Mouse (Mus musculus): ENCODE results near the gene Camkmt.

The Camkmt gene

DNA sequence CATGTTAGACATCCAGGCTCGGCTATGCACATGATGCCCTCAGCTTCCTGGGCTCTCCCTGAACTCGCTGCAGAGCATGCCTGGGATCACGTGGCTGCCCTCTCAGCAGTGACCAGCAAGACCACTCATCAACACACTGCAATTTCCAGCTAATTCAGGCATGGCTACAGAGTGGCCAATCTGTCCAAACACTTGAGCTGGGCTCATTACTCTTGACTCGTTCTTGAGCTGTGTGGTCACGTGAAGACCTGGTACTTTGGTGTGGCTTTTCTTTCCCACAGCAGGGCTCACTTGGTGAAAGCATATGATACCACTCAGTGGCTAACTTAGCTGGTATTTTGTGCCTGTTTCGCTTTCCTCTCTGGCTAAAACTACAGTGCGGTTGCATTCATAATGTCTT lies 282.2 kb downstream of the Camkmt start:
- DNase-seq (ENCODE audit: low spot score in 2 of 2), result no peak

DNA sequence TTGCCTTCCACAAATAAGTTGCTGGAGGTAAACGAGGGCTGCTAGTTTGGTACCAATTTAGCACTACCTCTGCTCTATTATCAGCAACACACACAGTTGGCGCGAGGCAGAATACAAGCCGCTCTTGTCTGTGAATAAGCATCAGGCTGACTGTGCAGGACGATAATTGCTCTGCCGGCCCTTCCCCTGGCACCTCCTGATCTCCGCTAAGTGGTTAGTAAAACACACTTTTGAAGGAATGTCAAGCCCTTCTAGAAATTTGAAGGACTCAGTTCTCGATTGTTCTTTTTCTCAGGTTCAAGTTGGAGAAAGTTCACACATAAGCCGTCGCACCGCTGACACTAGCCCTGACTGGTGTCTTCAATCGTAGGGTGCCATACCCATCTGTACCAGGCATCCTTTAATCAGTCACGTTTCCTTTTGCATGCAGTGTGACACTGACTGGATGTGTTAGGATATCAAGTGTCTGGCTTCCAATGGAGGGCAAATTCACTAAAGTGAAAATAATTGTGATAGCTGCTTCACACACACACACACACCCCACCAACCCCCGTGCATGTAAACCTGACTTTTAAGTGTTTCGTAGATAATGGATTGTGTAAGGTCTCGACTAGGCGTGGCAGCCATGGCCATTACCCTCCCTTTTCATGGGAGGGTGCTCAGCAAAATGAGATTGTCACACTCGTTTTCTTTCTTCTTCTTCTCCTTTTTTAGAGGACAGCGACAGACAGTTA lies 283.9 kb downstream of the Camkmt start:
- DNase-seq (ENCODE audit: low spot score in 2 of 2), result no peak

DNA sequence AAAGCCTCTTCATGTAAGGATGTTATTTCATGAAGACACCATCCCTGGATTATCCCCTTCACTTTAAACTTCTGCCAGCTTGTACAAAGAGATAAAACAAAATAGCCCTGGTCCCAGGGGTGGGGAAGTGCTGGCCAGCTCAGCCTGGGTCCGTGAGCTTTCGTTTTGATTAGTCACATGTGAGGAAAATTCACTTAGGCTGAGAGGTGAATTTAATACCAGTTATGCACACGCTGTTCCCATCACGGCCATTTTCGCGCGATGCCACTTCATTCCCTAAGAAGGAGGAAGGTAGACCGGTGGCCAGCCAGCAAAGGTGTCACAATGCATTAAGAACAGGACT lies 284.5 kb downstream of the Camkmt start:
- DNase-seq (ENCODE audit: low spot score in 2 of 2), result no peak

DNA sequence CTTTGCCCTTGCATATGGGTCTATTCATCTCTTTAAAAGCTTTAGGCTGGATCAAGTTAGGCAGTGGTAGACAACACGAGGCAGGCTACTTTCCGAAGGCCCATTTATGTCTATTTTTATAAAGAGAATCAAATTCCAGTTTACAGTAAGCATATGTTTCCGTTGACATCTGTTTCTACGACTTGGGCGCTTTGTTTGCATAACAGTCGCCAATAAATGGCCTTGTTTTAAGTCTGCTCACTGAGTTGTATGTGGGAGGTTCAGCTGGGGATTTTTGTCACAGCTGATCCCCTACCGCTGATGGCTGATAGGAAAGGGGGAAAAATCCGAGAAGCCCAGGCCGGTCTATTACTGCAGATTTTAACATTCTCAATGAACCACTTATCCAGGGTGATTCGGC lies 285.2 kb downstream of the Camkmt start:
- no peak for DNase-seq (ENCODE audit: low spot score in 2 of 2)

GRCm38 (mm10) chr17:85377496-85377895 lies 287.1 kb downstream of the Camkmt start:
- DNase-seq (ENCODE audit: low spot score in 2 of 2), result no peak

DNA sequence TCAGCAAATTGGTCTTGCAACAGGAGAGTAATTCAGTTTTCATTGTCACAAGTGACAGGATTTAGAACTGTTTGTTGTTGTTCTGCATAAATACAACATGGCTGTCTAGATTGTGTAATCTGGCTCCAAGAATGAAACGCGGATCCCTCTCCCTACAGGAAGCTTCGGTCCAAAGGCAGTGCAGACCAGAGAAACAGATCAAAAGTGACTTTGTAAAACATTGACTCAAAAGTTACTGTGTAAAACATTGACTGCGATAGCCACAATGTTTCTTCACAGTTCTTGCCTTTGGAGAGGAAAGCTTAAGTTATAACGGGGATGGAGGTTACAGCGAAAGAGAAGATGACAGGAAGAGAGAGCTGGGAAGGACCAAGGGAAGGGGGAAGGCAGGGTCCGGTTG lies 288.7 kb downstream of the Camkmt start:
- DNase-seq (ENCODE audit: low spot score in 2 of 2), result no peak

GRCm38 (mm10) chr17:85381578-85382223 lies 291.3 kb downstream of the Camkmt start:
- no peak for DNase-seq (ENCODE audit: low spot score in 2 of 2)

- no peak for DNase-seq (ENCODE audit: low spot score in 2 of 2)
Observed at GRCm38 (mm10) chr17:85382344-85382743, 292.0 kb downstream of the Camkmt start.

- DNase-seq (ENCODE audit: low spot score in 2 of 2), result no peak
Observed at GRCm38 (mm10) chr17:85382906-85383305, 292.6 kb downstream of the Camkmt start.

- DNase-seq (ENCODE audit: low spot score in 2 of 2), result no peak
Observed at GRCm38 (mm10) chr17:85393091-85393890, 302.9 kb downstream of the Camkmt start.

DNA sequence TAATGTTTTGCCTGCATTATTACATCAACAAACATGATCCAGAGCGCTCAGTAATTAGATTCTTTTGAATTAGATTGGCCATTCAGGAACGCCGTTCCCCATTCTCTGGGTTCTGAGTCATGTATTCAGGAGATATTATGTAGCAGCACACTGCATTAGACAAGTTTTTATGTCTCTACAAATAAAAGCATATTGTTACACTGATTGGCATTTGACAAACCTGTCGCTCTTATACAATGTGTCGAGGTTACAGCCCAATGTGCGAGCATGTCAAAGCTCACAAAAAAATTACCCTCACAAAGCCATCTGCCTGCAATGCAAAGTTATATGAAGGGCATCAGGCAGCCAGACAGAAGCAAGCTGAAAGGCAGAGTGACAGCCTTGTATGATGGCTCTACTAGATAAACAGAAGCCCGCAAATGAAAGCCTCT lies 303.6 kb downstream of the Camkmt start:
- no peak for DNase-seq (ENCODE audit: low spot score in 2 of 2)

GRCm38 (mm10) chr17:85395502-85395901 lies 305.1 kb downstream of the Camkmt start:
- DNase-seq (ENCODE audit: low spot score in 2 of 2), result no peak

- DNase-seq (ENCODE audit: low spot score in 2 of 2), result no peak
Observed at GRCm38 (mm10) chr17:85400751-85401150, 310.4 kb downstream of the Camkmt start.

- no peak for DNase-seq (ENCODE audit: low spot score in 2 of 2)
Observed at GRCm38 (mm10) chr17:85405161-85405560, 314.8 kb downstream of the Camkmt start.

GRCm38 (mm10) chr17:85406195-85406594 lies 315.8 kb downstream of the Camkmt start:
- DNase-seq (ENCODE audit: low spot score in 2 of 2), result no peak

- no peak for DNase-seq (ENCODE audit: low spot score in 2 of 2)
Observed at GRCm38 (mm10) chr17:85428831-85429230, 338.5 kb downstream of the Camkmt start.

GRCm38 (mm10) chr17:85432923-85433322 lies 342.6 kb downstream of the Camkmt start:
- no peak for DNase-seq (ENCODE audit: low spot score in 2 of 2)

DNA sequence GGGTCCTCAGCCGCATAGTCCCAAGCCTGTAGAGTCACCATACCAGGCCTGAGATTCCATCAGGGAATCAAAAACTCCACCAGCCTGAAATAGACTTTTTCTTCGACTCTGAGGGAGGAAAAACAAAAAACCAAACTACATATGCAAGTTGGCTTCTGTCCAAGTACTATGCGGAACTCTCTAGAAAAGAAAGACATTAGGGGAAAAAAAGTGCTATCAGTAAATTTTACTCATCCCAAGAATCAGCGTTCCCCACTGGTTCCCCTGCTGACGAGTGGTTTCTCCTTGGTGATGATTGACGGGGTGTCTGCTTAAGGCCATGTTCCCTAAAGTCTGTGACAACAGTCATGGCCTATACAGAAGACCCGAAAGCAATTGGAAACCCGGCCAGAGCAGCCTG lies 352.7 kb downstream of the Camkmt start:
- no peak for DNase-seq (ENCODE audit: low spot score in 2 of 2)

DNA sequence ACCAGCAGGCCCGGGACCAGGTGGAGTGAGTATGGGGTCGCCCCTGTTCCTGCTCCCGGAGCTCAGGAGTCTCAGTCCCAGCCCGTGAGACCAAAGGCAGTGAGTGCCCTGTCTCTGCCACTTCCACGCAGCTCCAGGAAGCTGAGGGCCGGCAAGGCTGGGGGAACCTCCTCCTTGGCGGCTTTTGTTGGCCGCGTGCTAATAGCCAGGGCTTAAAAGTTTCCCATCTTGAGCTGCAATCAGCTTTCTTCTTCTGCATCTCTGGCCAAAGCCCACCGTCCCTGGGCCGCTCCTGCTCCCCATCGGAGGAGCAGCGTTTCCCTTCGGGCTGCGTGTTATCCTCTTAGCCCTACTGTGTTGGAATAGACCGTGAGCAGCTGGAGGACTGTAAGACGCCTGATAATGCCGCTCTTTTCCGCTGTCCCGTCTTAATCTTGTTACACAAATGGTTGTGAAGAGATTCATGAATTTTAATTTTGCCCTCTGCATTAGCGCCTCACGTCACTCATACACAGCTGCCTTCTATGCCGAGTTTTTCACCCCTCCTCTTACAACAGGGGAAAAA lies 364.1 kb downstream of the Camkmt start:
- DNase-seq (ENCODE audit: low spot score in 2 of 2), result no peak

- DNase-seq (ENCODE audit: low spot score in 2 of 2), result no peak
Observed at GRCm38 (mm10) chr17:85455063-85455462, 364.7 kb downstream of the Camkmt start.

- no peak for DNase-seq (ENCODE audit: low spot score in 2 of 2)
Observed at GRCm38 (mm10) chr17:85458075-85458474, 367.7 kb downstream of the Camkmt start.

DNA sequence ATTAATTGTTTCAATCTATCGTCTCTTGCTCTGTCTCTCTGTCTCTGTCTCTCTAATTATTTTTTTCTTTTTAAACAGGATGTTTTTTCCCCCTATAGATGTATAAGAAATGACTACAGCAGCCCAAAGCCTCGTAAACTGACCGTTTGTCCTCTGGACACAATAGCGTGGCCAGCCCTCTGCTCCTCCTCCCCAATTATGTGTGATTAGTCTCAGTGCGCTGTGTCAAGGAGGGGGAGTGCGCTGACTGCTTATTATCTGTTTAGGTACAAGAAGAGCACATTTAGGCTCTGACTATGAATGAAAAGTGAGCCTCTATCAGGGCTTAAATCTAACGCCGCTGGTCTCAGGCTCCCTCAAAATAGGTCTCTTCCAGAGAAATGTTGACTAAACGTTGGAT lies 368.2 kb downstream of the Camkmt start:
- DNase-seq (ENCODE audit: low spot score in 2 of 2), result no peak

Measured in spleen, postnatal 14 days (tissue).